Mouse (Mus musculus) brain, embryonic 14.5 days (tissue): ENCODE results near the gene Kbtbd12.

Experiments
- CTCF ChIP-seq: fragments of 200-500 bp; IDR thresholded peaks from 2 replicates; pipeline ENCODE4 v1.5.1; 2012; ENCODE audit warnings: inconsistent platforms, mild to moderate bottlenecking, moderate library complexity, borderline replicate concordance; ENCODE audit not compliant: insufficient read depth, insufficient read length; ENCODE audit errors: extremely low read depth
- POLR2A ChIP-seq: fragments of 200-500 bp; IDR thresholded peaks from 2 replicates; pipeline ENCODE4 v1.6.1; 2012; ENCODE audit warnings: mild to moderate bottlenecking, inconsistent platforms, borderline replicate concordance; ENCODE audit not compliant: poor library complexity, insufficient read depth, insufficient read length, severe bottlenecking; ENCODE audit errors: extremely low read depth

GRCm38 (mm10) chr6:88524056-88524455 lies 113.7 kb downstream of the Kbtbd12 start:
- TF ChIP-seq POLR2A = no peak
- no peak for TF ChIP-seq CTCF
